Mouse (Mus musculus): Measurements from ENCODE around the gene Lactbl1. TPM values are rescaled to one million over a fixed set of nuclear protein-coding genes. Genes with fewer than 3 reads are reported as not detected.

Gene Lactbl1
- 0.24 to 0.58 TPM in 2 of 4 replicates, not detected in the others for total RNA-seq (2023)

DNA sequence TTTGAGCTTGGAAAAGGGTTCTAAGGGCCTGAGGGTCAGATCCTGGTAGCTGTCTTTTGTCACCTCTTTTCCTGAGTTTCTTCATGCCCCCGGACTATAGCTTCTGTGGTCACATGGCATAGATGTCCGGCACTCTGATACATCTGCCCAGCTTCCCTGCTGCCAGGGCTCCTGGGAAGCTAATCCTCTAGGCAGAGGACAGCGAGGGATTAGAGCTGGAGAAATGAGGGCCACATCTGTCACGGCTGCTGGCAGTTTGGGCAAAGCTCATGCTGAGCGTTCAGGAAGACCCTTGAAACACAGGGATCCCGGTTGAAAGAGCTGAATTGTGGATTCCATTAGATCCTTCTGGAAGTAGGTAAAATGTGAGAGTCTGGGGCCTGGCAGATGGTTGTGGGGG, at the start of gene Lactbl1:
TSS of gene Lactbl1 (plus strand) at position 234 of the 400 bp plus-strand sequence.

DNA sequence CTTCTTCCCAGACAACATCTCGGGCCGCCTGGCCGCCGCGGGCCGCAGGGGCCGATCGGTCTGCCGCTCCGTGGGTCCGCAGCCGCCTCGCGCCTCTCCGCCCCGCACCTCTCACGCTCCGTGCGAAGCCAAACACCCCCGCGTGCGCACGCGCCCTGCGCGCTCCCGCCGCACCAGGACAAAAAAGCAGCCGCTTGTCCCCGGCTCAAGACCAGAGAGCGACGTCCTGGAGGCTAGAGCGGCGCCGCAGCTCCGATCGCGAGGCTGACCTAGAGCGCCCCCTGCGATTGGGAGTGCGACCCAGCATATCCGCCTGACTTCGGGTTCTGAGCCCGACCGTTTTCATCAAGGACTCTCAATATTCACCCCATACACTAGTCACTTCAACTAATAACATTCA, 19.9 kb upstream of the Lactbl1 start, which contains the start of gene Kdm1a:
TSS of gene Kdm1a (minus strand) at position 156 of the 400 bp plus-strand sequence.

DNA sequence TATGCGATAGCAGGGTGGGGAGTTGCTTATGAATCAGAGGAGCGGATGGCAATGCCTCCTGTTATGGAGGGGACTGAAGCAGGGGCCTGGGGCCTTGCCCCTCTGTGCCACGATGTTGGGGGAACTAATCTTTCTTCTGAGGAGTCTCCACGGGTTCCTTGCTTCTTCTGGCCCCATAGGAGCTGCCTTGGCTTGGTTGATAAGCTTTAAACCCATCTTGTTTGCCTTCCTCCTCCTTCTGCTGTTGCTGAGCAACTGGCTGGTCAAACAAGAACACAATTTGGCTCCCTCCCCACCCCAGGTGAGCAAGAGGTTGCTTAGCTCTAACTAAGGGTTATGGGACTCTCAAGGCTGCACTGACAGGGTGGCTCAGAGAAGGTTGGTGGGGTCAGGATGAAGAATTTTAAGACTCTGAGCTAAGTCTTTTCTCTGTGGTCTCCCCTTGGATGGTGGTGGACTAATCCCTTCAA, 12.0 kb upstream of the Lactbl1 start, which contains the start of gene Tex46:
TSS of gene Tex46 (plus strand) at position 51 of the 470 bp plus-strand sequence.

Other genes with a start within 250 kb of the Lactbl1 start
- not detected in 4 replicates for gene Htr1d, start 199.1 kb upstream of the Lactbl1 start, total RNA-seq (2023)
- not detected in 4 replicates for gene 6030445D17Rik, start 160.4 kb upstream of the Lactbl1 start, total RNA-seq (2023)
- 1.7 to 2.9 TPM (median 2.1 TPM) in 4 replicates for gene Luzp1, start 152.9 kb upstream of the Lactbl1 start, total RNA-seq (2023)
- gene Kdm1a, start 19.9 kb upstream of the Lactbl1 start, total RNA-seq (2023): 57.5 to 62.8 TPM (median 58.3 TPM) in 4 replicates
- not detected in 4 replicates for gene Tex46, start 12.2 kb upstream of the Lactbl1 start, total RNA-seq (2023)
- gene Ephb2, start 213.4 kb downstream of the Lactbl1 start, total RNA-seq (2023): not detected in 4 replicates